ENCODE assay signal across 8 mouse cellular contexts in the genomic region with DNA sequence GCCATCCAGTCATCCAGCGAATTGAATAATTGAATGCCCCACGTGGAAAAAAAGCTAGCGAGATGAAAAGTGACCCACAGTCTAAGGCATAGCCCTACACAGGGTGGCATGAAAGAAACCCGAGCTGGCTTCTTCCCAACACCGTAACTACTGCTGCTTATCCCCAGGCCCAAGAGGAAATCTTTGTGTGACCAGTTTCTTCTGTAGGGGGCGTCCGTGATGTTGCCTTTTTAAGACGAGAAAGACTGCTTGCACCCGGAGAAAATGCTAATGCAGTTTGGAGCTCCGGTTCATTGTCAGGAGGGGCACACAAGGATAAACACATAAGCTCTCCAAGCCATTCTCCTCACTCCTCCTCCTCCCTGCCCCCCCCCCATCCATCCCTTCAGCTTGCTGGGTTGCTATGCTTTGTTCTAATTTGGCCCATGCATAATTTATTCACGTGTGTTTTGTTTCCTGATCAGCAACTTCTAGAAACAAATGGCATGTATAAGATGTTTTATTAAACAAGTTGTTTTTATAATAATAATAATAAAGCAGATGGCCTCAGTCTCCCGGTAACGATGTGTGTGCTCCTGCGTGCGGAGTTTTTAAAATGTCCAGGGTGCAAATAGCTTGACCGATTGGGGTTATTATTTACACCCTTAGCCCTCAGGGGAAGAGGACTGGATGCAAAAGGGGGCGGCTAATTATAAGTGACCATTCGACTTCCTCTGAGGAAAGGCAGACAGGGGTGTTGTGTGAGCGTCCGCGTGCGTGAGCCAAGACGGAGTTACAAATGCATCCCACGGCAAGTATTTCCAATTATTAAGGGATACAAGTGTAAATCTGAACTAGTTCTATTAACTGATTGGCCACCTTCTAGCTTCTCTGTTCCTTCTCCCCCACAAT. TPM values are rescaled to one million over a fixed set of nuclear protein-coding genes. Genes with fewer than 3 reads are reported as not detected.
DNase-seq lines count a peak whose midpoint lies in the region; ATAC-seq lines count a peak whose summit lies in the region.

No protein-coding gene starts in this region.

- H3K4me3 ChIP-seq in forebrain, embryonic 11.5 days (ENCODE audit: low read depth, low read length), result peak overlapping the region; percentile 65
- H3K4me3 ChIP-seq in limb, embryonic 12.5 days (replicated peaks), result peak overlapping the region; percentile 66

- no peak overlapping the region for H3K27ac ChIP-seq in forebrain, embryonic 11.5 days (ENCODE audit: low read depth, low read length)
- no peak overlapping the region for H3K27ac ChIP-seq in limb, embryonic 12.5 days

- DNase-seq in left cerebral cortex, postnatal 4 days, result peak; percentile 33
- no peak for DNase-seq in left cerebral cortex, postnatal 36 days (ENCODE audit: low spot score in 2 of 2)
- peak; percentile 45 to 50 for DNase-seq in cerebellum, adult 18-20 months
- DNase-seq in forebrain, embryonic 11.5 days (ENCODE audit: low spot score), result peak; percentile 59
- peak; percentile 19 for DNase-seq in splenic B cell, adult 2 months (ENCODE audit: low read depth, low spot score)
- no peak for DNase-seq in ovary, postnatal 14 days (ENCODE audit: low spot score)
- no peak for DNase-seq in adrenal gland, adult 8-10 months

- intact Hi-C loops in left cerebral cortex, postnatal 4 days (cut with DNase I), result loop anchor here (5.0 kb wide), 1 partner anchor 168 kb away; no protein-coding TSS in a partner anchor
- intact Hi-C loops in left cerebral cortex, postnatal 36 days (cut with DNase I), result loop anchor here (5.0 kb wide), 4 partner anchors 73 to 373 kb away; no protein-coding TSS in a partner anchor

- peaks cover 12% of the 10 kb centered on the region for H3K4me1 ChIP-seq in forebrain, embryonic 11.5 days (replicated peaks; ENCODE audit: control insufficient read depth, insufficient read depth, low read length)
- peaks cover 55% of the 10 kb centered on the region for H3K4me1 ChIP-seq in limb, embryonic 12.5 days (replicated peaks)

- peaks cover 13% of the 10 kb centered on the region; the same call in 1 of the 2 replicates for H3K27me3 ChIP-seq in forebrain, embryonic 11.5 days (ENCODE audit: control insufficient read depth, insufficient read depth, low read length)
- H3K27me3 ChIP-seq in limb, embryonic 12.5 days, result peaks cover 55% of the 10 kb centered on the region
- H3K27me3 ChIP-seq in splenic B cell, adult 2 months (ENCODE audit: control insufficient read depth, insufficient read depth, low read length, poor library complexity, severe bottlenecking), result peaks cover 7% of the 10 kb centered on the region; the same call in 1 of the 2 replicates

- no peaks in the 10 kb centered on the region for H3K36me3 ChIP-seq in forebrain, embryonic 11.5 days (ENCODE audit: control insufficient read depth, insufficient read depth, low read length)
- H3K36me3 ChIP-seq in limb, embryonic 12.5 days, result no peaks in the 10 kb centered on the region
- no peaks in the 10 kb centered on the region for H3K36me3 ChIP-seq in splenic B cell, adult 2 months (ENCODE audit: control insufficient read depth, insufficient read depth, low read length, poor library complexity, severe bottlenecking)

- no peak for ATAC-seq in forebrain, embryonic 11.5 days (replicated peaks; ENCODE audit: low FRiP score)
- no peak for ATAC-seq in limb, embryonic 12.5 days (ENCODE audit: insufficient number of reproducible peaks, insufficient read depth, low FRiP score, low TSS enrichment, low read depth)

- peak overlapping the region; percentile 20; the same call in 1 of the 2 replicates for H3K9ac ChIP-seq in forebrain, embryonic 11.5 days (ENCODE audit: low read length)
- peak overlapping the region; percentile 64; the same call in 1 of the 2 replicates for H3K9ac ChIP-seq in limb, embryonic 12.5 days (replicated peaks)

- 1% methylated on average over 24 of the region's 24 CpGs for WGBS in forebrain, embryonic 11.5 days
- 1% methylated on average over 24 of the region's 24 CpGs for WGBS in limb, embryonic 12.5 days

- peak overlapping the region; percentile 99 for H3K4me2 ChIP-seq in forebrain, embryonic 11.5 days (ENCODE audit: low read depth, low read length, severe bottlenecking)
- peak overlapping the region; percentile 100 for H3K4me2 ChIP-seq in limb, embryonic 12.5 days

- H3K9me3 ChIP-seq in forebrain, embryonic 11.5 days (ENCODE audit: control insufficient read depth, low read length), result no peaks in the 10 kb centered on the region
- no peaks in the 10 kb centered on the region for H3K9me3 ChIP-seq in limb, embryonic 12.5 days

RNA-seq across cellular contexts. Expression of gene Dpf3, which starts 2.4 kb away (rescaled TPM):
- 10 to 100 TPM in 1 of 2 experiments, 1 to 10 TPM in 1; 7.0 to 11.0 TPM for total RNA-seq in left cerebral cortex, postnatal 4 days (2021)
- total RNA-seq in left cerebral cortex, postnatal 36 days (2021), result 1 to 10 TPM; 4.4 to 7.8 TPM
- 4.4 and 4.6 TPM in 2 replicates for polyA plus RNA-seq in forebrain, embryonic 11.5 days (2014; fragmentation: Nextera tagmentation; extraction: Ambion mirVana)
- 4.4 and 5.4 TPM in 2 replicates for polyA plus RNA-seq in limb, embryonic 12.5 days (2016; fragmentation: Nextera tagmentation; extraction: Ambion mirVana)
- 10 to 100 TPM in 1 of 4 experiments, 1 to 10 TPM in 3; 6.9 to 14.2 (median 9.4) TPM for total RNA-seq in adrenal gland, adult 8-10 months (2022)

RNA-seq across cellular contexts. Expression of gene Dcaf4, which starts 35.2 kb away (rescaled TPM):
- total RNA-seq in left cerebral cortex, postnatal 4 days (2021), result 10 to 100 TPM; 36.6 to 43.1 TPM
- 10 to 100 TPM; 28.7 to 32.3 TPM for total RNA-seq in left cerebral cortex, postnatal 36 days (2021)
- polyA plus RNA-seq in forebrain, embryonic 11.5 days (2014; fragmentation: Nextera tagmentation; extraction: Ambion mirVana), result 24.4 and 26.7 TPM in 2 replicates
- 31.8 and 33.7 TPM in 2 replicates for polyA plus RNA-seq in limb, embryonic 12.5 days (2016; fragmentation: Nextera tagmentation; extraction: Ambion mirVana)
- total RNA-seq in adrenal gland, adult 8-10 months (2022), result 10 to 100 TPM; 43.6 to 85.3 (median 57.4) TPM

Comparison
In these comparisons a context has a peak if more than half of its experiments do, and no peak if none do; other contexts are left out.
1. DNase-seq: peak in left cerebral cortex, postnatal 4 days (single experiment), cerebellum, adult 18-20 months (2 of 2), forebrain, embryonic 11.5 days (single experiment) and splenic B cell, adult 2 months (single experiment); none in left cerebral cortex, postnatal 36 days (0 of 2), ovary, postnatal 14 days (single experiment) and adrenal gland, adult 8-10 months (single experiment).